Mouse (Mus musculus) retina, embryonic 14.5 days (tissue): Measurements from ENCODE around the gene Tppp2.
A peak's percentile ranks its signal among the peaks of the same experiment; 100 is the strongest.

Experiments
- DNase-seq: peaks from one replicate; pipeline ENCODE4 v3.0.0-alpha.2; 2015; ENCODE audit warnings: low spot score

Tppp2 gene

DNA sequence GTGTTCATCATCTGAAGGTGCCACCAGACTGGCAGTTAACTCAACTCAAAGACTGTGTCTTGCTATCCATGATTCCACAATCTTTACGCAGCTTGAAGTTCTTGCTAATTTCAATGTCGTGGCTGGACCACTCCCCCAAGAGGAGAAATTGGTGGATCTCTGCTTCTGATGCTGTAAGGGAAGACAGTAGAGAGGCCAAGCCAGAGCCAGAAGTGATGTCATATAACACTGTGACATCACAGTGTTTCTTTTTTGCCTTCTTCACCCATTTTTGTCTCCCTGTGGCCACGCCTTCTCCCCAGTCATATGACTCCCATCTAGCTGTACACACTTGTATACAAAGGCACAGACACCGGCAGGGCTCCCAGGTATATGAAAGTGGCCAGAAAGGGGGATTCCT lies at the start of gene Tppp2:
Gene Tppp2, plus strand, starts transcription at position 301 of the 400 bp plus-strand sequence.
- no peak for DNase-seq

DNA sequence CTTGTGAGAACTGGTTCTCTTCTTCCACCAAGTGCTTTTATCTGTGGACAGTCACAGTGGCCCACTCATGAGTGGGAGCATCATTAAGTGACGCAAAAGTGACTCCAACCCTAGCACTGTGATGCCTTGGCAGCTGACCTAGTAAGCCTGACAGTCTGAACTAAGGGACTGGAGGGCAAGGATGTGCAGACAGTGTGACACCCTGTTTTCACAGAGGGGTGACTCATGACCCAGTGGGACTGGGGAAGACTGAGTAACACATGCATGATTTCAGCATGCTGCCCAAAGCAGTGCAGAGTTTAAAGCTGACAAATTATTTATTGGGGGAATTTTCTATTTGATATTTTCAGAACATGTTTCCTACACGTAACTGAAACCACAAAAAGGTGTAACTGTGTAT lies 47.5 kb upstream of the Tppp2 start:
- DNase-seq: no peak

DNA sequence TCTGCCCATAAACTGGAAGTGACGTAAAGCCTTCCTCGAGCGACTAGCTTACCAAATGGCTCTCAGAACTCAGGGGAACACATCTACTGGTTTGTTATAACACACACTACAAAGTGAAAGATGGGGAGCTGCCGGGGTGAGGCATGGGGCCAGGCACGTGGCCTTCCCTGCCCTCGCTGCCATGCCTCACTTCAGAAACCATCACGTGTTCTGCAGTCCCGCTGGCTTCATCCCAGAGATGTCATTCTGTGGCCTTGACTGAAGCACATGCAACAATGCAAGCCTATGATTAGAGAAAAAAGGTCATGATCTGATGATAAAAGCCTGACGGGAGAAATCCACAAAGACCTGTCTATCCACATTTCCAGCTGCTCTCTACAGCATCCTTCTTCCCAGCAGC lies 46.5 kb upstream of the Tppp2 start:
- no peak for DNase-seq

DNA sequence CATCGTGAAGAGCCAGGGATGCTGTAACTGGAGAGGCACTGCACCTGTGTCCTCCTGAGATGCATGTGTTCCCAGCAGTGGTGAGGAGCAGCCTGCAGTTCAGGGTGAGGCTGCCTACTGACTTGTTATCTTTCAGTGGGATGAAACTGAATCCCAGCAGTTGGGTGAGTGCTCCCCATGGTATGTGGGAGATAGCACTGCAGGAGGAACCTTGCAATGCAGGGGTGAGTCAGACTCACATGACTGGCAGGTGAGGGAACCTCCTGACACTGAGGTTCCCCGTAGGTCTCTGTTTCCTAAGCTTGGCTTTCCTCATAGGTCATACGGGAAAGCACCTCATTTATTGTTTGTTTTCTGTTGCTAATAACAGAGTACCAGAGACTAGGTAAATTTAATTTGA lies 40.7 kb upstream of the Tppp2 start:
- no peak for DNase-seq

DNA sequence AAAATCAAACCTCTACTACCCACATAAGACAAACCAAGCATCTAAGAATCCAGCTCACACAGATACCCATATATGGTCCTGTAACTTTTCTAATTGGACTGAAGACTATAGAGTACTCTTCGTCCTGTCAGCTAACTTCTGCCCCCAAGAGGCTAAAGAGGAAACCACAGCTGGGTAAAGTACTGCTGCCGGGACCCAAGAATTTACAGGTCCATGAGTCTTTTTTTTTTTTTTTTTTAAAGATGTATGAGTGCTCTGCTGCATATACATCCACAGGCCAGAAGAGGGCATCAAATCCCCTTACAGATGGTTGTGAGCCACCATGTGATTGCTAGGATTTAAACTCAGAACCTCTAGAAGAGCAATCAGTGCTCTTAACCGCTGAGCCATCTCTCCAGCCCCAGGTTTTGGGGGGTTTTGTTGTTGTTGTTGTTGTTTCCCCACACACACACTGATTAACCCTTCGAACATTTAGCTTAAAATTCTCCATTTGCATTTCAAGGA lies 34.6 kb upstream of the Tppp2 start:
- DNase-seq: peak; percentile 84

DNA sequence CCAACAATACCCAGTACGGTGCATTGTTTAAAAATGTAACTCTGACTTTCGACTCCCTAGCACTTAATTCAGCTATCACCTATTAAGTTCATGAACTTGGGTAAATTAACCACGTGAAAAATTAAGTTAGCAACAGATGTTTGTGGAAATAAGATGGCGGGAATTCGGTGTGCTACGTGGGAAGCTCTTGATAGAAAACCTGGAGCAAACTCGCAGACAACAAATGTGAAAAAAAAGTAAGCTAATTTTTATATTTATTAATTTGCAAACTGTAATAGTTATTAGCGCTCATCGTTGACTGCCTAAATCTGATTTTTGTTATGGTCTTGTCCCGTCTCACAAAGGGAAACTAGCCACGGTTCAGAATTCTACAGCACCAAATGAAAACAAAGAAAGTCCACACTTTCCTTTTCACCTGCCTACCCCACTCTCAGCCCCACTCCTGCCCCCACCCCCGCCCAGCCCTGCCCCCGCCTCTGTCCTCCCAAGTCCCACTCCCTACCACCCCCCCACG lies 34.1 kb upstream of the Tppp2 start:
- peak; percentile 57 for DNase-seq

DNA sequence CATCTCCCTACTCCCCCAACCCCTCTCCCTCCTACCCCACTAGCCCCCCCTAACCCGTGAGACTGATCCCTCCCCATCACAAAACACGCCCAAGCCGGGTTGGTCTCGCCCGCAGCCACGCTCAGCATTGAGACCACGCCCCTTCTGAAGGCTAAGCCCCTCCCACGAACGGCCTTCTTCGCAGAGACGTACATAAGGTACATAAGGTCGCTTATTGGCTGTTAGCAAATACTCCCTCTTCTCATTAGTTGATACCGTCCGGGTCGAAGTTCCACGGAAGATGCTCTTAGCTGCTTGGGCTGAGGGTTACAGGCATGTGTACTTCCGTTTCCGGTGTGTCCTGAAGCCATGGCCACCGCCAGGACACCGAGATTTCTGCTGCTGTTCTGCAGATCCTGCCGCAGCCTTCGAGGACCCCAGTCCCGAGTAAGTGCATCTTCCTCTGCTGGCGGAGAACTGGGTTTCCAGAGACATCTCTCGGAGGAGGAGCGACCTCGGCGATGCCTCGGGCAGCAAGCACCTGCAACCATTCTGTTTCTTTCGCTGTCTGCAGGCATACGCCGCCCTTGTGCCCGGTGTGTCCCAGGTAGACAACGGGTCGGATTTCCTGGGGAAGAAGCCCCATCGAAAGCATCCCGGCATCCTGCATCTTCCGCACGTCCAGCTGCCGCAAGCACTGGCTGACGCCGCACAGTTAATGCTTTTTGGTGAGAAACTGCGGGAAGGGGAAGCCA lies 33.5 kb upstream of the Tppp2 start, which contains the start of gene Mettl17:
Gene Mettl17, plus strand, starts transcription at position 245 of the 734 bp plus-strand sequence.
- DNase-seq: peak; percentile 96

DNA sequence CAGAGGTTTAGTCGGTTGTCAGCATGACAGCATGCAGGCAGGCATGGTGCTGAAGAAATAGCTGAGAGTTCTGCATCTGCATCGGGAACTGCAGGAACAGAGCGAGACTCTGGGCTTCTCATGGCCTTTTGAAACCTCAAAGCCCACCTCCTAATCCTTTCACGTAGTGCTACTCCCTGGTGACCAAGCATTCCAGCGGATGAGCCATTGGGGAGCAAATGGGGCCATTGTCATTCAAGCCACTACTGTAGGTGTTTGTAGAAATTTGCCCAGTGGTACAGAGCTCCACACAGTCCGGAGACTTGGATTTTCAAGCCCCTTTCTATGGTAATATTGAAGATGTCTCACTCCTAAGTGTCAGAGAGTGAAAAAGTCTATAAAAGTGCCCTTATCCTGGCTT lies 32.2 kb upstream of the Tppp2 start:
- no peak for DNase-seq

DNA sequence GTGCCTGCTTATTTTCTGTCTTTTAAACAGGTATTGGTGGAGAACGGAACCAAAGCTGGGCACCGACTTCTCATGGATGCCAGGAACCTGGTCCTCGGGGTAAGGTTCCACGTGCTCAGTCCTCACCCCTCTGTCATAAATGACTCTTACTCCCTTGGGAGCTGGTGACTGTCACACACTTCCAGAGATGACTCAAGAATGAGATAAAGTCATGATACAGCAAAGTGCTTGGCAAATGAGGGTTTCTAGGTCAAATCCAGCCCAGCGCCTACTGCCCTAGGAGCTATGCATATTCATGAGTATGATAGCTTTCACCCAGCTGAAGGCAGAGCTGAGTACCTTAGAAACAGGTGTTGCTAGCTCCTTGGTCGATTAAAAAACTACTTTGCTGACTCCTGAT lies 28.4 kb upstream of the Tppp2 start:
- DNase-seq: no peak

DNA sequence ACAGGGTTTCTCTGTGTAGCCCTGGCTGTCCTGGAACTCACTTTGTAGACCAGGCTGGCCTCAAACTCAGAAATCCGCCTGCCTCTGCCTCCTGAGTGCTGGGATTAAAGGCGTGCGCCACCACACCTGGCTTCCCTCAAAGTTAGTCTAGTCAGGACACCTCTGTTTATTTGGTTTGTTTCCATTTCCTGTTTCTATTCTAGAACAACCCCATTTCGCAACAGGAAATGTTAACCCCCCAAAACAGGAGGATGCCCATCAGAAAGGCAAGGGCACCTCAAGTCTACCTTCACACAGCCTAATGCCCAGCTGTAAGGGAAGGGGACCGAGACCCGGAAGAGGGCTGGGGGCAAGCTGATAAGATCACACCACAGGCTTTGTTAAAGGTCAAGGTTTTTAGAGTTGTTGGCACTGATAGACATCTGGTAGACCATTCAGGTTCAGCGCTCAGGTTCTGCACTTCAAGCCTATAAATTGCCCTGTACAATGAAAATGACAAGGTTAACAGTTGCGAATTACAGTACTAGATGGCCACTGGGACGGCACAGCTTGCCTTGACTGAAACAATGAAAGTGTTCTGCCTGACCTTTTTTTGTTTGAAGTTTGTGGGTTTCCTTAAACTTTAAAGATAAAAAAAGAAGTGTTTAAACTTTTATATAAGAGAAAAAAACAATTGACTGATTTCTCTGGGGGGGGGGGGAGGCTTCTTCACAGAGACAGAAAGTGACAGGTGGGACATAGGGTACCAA lies 25.9 kb upstream of the Tppp2 start, which contains the start of gene Slc39a2:
Gene Slc39a2, plus strand, starts transcription at position 699 of the 749 bp plus-strand sequence.
- DNase-seq: no peak

DNA sequence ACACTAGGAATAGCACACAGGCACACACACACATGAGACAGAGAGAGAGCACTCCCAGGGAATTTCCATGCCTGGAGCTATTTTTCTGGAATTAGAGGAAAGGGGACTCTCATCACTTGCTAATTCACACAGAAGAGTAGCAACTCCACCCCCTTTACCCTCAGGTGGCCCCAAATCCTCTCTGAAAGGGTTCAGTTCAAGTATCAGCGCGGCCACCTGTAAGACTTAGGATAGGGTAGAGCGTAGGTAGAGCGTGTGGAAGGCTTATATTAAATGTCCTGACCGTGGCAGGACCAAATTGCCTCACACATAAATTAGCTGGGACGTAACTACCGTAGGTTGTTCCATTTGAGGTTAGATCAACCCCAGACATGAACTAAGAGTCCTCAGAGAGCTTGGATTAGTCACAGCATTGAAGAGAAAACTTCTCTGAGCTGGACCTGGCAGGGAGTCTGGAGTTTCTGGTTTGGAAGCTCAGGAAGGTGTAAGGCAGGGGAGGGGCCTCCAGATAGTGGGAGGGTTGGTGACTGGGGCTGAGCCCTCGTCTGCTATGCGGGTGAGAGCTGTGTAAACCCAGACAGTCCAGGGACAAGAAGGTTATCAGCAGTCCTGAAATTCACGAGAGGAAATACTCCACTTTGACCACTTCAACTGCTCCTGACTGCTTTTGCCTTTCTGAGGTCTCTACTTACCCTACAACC lies 25.0 kb upstream of the Tppp2 start:
- no peak for DNase-seq

DNA sequence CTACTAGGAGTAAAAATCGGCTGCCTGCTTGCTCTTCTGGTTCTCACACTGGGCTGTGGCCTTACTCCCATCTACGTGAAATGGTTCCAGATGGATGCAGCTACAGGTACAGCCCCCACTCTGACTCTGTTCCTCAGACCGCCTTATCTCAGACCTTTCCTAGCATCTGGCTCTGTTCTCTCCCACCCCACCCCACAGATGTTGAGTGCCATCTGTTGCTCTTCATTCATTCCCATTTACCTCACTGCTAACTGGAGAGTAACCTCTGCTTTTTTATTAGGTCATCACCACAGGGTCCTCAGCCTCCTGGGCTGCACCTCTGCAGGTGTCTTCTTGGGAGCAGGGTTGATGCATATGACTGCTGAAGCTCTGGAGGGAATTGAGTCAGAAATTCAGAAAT lies 24.4 kb upstream of the Tppp2 start:
- no peak for DNase-seq

DNA sequence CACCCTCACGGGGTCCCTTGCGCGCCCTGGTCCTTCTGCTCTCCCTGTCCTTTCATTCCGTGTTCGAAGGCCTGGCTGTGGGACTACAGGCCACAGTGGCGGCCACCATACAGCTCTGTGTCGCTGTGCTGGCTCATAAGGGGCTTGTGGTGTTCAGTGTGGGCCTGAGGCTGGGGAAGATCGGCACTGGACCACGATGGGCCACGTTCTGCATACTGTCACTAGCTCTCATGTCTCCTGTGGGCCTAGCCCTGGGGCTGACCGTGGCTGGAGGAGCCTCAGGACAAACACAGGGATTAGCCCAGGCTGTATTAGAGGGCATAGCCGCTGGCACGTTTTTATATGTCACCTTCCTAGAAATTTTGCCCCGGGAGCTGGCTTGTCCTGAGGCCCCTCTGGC lies 23.2 kb upstream of the Tppp2 start:
- no peak for DNase-seq

DNA sequence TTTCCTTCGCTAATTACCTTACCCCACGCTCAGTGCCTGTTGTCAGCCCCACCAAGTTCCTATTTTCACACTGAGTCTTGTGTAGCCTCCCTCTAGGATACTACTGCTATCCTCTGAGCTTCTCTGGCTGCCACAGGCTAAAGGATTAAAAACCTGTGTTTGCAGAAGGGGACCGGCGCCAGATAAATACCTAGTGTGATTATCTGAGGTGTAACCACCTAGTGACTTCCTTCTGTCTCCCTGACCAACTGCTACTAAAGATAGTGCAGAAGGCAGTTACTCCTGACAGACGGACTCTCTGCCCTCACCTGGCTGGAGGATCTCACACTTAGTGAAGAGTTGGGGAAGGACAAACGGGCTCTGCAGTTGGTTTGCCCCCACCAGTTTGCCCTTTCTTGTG lies 22.2 kb upstream of the Tppp2 start:
- DNase-seq: no peak

DNA sequence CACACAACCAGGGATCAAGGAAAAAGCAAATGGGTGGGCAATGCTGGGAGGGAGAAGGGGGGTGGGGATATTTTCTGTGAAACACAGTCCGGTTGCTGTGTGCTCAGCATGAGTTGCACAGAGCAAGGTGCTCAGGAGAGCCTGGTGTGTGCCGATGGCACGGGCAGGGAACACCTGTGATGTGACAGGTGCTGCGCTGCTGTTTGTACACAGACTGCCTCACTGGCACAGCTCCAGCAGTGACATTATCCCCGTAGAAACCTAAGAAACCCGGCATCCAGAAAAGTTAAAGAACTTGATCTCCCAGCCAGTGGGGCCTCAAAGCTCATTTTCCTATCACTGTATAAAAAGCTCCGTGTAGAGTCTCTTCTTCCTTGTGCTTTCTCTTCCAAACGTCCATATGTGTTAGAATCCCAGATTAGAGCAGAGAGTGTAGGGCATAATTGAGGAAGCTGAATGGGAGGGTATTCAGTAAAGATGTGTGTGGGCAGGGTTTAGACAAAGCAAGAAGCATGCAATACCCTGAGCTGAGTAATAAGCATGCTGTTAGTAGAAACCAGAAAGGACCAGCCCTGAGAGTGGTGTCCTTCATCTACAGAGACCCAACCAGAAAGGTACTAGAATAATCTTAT lies 21.6 kb upstream of the Tppp2 start:
- no peak for DNase-seq

DNA sequence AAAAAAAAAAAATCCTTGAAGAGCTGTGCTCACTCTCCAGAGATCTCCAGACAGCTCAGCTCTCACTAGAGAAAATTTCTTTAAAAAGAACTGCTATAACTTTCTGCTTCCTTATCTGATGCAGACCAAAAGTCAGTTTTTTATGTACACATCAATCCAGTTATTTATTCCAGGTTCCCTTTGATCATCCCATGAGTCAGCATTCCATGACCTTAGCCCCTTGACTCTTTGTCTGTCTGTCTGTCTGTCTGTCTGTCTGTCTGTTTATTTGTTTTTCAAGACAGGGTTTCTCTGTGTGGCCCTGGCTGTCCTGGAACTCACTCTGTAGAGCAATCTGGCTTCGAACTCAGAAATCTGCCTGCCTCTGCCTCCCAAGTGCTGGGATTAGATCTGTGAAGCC lies 18.9 kb upstream of the Tppp2 start:
- DNase-seq: no peak

DNA sequence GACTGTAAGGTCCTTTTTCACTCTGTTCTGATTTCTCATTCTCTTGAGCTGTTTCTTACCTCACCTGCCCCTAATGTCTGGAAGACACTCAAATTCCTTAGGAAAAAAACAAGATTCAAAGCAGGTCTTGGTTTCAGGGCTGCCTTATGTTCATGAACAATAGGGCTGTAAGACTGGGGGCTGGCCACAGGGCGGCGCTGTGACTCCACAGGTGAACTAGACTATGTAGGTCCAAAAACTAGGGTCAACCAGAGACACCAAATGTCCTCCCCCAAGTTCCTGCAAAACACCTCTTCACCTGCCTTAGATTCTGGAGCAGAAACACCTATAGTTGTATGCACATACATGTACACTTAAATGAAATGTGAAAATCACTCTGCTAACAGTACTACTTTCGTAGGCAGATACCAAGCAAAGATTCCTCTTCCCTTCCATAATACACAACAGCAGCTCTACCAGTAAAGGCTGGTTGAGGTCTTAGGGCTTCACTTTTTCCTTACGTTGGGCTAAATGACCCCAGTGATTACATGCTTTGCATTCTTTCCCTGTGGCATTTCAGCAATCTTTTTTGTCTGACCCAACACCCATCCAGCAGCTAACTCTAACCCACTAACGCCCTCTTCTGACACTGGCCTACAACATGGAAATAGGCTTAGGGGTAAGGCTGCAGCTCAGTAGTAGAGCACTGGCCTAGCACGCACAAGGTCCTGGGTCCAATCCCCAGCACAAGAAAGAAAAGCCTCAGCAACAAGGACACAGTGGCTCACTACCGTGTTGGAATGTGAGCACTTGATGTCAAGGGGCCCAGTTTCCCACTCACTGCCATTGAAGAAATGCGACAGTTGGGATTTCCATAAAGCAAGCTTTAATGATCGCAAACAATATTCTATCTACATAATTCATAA lies 15.2 kb upstream of the Tppp2 start:
- peak; percentile 86 for DNase-seq

DNA sequence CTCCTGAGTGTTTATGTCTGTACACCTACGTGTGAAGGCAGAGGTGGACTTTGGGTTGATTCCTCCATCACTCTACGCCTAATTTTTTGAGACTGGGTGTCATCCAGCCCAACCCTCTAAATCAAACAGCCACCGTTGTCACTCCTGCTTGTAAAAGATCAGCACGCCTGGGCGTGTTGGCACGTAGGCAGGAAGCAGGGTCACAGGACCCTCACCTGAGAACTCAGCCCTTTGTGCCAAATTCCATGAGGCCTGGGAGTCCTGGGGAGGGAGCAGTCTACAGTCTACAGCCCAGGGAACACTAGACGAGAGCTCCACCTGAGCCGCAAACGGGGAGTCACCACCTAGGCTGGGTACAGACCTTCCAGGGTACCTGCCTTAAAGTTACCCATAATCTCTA lies 14.4 kb upstream of the Tppp2 start:
- no peak for DNase-seq

DNA sequence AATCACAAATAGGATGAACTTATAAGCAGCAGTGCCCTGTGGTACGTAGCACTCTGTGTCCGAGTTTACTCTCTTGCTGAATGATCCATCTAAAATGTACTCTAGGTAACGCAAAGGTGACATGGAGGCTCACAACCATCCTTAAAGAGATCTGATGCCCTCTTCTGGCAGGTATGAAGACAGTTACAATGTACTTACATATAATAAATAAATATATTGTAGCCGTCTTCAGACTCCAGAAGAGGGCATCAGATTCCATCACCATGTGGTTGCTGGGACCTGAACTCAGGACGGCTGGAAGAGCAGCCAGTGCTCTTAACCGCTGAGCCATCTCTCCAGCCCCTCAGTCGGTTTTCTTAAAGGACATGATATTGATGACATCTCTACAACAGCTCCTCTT lies 13.5 kb upstream of the Tppp2 start:
- DNase-seq: no peak

DNA sequence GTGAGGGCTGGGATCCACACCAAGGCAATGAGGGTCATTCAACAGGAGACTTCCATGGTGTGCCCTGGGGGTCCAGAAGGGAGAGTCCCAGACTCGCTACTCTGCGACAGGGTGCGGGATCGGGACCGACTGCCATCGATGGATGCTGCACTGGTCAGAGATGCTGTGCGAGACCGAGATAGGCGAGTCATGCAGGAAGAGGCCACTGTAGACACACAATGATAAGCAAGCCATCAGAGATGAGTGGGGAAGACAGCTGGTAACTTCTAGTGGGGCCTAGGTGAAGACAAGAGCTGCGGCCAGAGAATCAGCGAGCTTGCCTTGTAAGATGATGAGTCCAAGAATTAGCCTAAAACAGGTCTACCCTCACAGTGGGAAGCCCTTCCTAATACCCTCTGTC lies 12.1 kb upstream of the Tppp2 start:
- no peak for DNase-seq

DNA sequence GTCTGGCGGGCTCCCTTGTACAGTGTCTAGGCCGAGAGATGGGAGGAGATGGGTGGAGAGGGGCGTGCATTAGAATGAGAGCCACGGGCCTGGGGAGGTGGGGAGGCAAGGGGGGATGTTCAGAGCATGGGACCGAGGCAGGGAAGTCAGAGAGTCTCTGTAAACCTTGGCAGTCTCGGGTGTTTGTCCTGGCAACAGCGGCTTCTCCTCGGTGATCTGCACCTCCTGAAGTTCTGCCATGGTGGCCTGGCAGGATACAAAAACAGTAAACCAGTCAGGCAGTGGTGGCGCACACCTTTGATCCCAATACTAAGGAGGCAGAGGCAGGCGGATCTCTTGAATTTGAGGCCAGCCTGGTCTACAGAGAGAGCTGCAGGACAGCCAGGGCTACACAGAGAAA lies 6.9 kb upstream of the Tppp2 start:
- DNase-seq: no peak
